Mouse (Mus musculus): ENCODE results near the gene Ache. TPM values are rescaled to one million over a fixed set of nuclear protein-coding genes. Genes with fewer than 3 reads are reported as not detected.

Ache gene
- total RNA-seq (2023) = 0.21 TPM

GRCm38 (mm10) chr5:137287032-137287952, at the start of gene Ache:
TSS of gene Ache (plus strand) at chr5:137287519.

GRCm38 (mm10) chr5:137293839-137294743, 6.8 kb downstream of the Ache start, which contains the start of gene Ufsp1:
TSS of gene Ufsp1 (plus strand) at chr5:137294629.

GRCm38 (mm10) chr5:137307071-137307912, 20.0 kb downstream of the Ache start, which contains the start of gene Srrt:
TSS of gene Srrt (minus strand) at chr5:137307674.

GRCm38 (mm10) chr5:137314193-137315083, 27.1 kb downstream of the Ache start, which contains the start of gene Trip6:
TSS of gene Trip6 (minus strand) at chr5:137314404.

GRCm38 (mm10) chr5:137333512-137334174, 46.3 kb downstream of the Ache start, which contains the start of gene Slc12a9:
TSS of gene Slc12a9 (minus strand) at chr5:137333597.

Other genes starting within 250 kb of the Ache start
- gene Ap1s1, start 241.4 kb upstream of the Ache start, total RNA-seq (2023) = 27.0 TPM
- gene Serpine1, start 215.3 kb upstream of the Ache start, total RNA-seq (2023) = 0.30 TPM
- gene Trim56, start 171.3 kb upstream of the Ache start, total RNA-seq (2023) = 93.5 TPM
- not detected for gene Muc3, start 138.2 kb upstream of the Ache start, total RNA-seq (2023)
- gene Muc3a, start 75.1 kb upstream of the Ache start, total RNA-seq (2023) = 18.4 TPM
- gene Ufsp1, start 7.1 kb downstream of the Ache start, total RNA-seq (2023) = 0.59 TPM
- 428 TPM for gene Srrt, start 20.2 kb downstream of the Ache start, total RNA-seq (2023)
- 10.6 TPM for gene Trip6, start 26.9 kb downstream of the Ache start, total RNA-seq (2023)
- gene Slc12a9, start 46.1 kb downstream of the Ache start, total RNA-seq (2023) = 22.0 TPM
- gene Ephb4, start 62.6 kb downstream of the Ache start, total RNA-seq (2023) = 0.59 TPM
- 0.09 TPM for gene Zan, start 189.5 kb downstream of the Ache start, total RNA-seq (2023)
- gene Pop7, start 215.0 kb downstream of the Ache start, total RNA-seq (2023) = 28.3 TPM
- 101 TPM for gene Gigyf1, start 231.0 kb downstream of the Ache start, total RNA-seq (2023)
- gene Epo, start 245.7 kb downstream of the Ache start, total RNA-seq (2023) = not detected
- gene Gnb2, start 246.0 kb downstream of the Ache start, total RNA-seq (2023) = 306 TPM

Measured in CD4-positive naive resting alpha-beta T cell, adult 57 days (primary cell).